Mouse (Mus musculus) limb, embryonic 14.5 days (tissue): ENCODE measurements at regions not wholly inside any gene's neighbourhood (a gene's known extent, or its start where the extent isn't known, plus 50 kb on each side); places are given as distances from the start of the nearest gene placed in this dataset.
"Not testable (repeated sequence)": the region's sequence is repeated elsewhere in the genome, so short reads cannot be mapped to it uniquely, and the experiment has no call there.

Source experiments
- ATAC-seq: fragments of 200-750 bp; cut with Nextera tagmentation; 2 replicates; pipeline ENCODE4 v1.8.0; 2017; ENCODE audit warnings: low read depth, moderate number of reproducible peaks, moderate TSS enrichment; ENCODE audit not compliant: low FRiP score
- DNase-seq: peaks from one replicate; pipeline ENCODE4 v3.0.0-alpha.2; 2015; ENCODE audit warnings: low spot score
- H3K27ac ChIP-seq: fragments of 300-500 bp; sonication (generic); replicated peaks from 2 replicates; pipeline ENCODE4 v1.5.1; 2014; ENCODE audit warnings: low read depth, mild to moderate bottlenecking, low read length, moderate library complexity, mixed read lengths
- H3K27me3 ChIP-seq: fragments of 300-500 bp; sonication (generic); 2 replicates; pipeline ENCODE4 v1.6.1; 2014; ENCODE audit warnings: low read length, mixed read lengths; ENCODE audit not compliant: control insufficient read depth, insufficient read depth
- H3K36me3 ChIP-seq: fragments of 300-500 bp; sonication (generic); 2 replicates; pipeline ENCODE4 v1.6.1; 2014; ENCODE audit warnings: mild to moderate bottlenecking, low read length, moderate library complexity, mixed read lengths; ENCODE audit not compliant: control insufficient read depth, insufficient read depth
- H3K4me1 ChIP-seq: fragments of 300-500 bp; sonication (generic); 2 replicates; pipeline ENCODE4 v1.6.1; 2014; ENCODE audit warnings: antibody characterized with exemption, low read length, mixed read lengths; ENCODE audit not compliant: control insufficient read depth, insufficient read depth
- H3K4me2 ChIP-seq: fragments of 300-500 bp; sonication (generic); replicated peaks from 2 replicates; pipeline ENCODE4 v1.6.1; 2014; ENCODE audit warnings: low read depth, mild to moderate bottlenecking, low read length, moderate library complexity; ENCODE audit not compliant: severe bottlenecking
- H3K4me3 ChIP-seq: fragments of 300-500 bp; sonication (generic); replicated peaks from 2 replicates; pipeline ENCODE4 v1.5.1; 2014; ENCODE audit warnings: low read length
- H3K9ac ChIP-seq: fragments of 300-500 bp; sonication (generic); 2 replicates; pipeline ENCODE4 v1.6.1; 2014; ENCODE audit warnings: mild to moderate bottlenecking, low read depth, low read length, moderate library complexity; ENCODE audit not compliant: severe bottlenecking
- H3K9me3 ChIP-seq: fragments of 300-500 bp; sonication (generic); 2 replicates; pipeline ENCODE4 v1.6.1; 2016; ENCODE audit warnings: low read length; ENCODE audit not compliant: control insufficient read depth
- POLR2A ChIP-seq: fragments of 200-500 bp; IDR thresholded peaks from 2 replicates; pipeline ENCODE4 v1.8.0; 2012; ENCODE audit warnings: inconsistent platforms, mild to moderate bottlenecking, moderate library complexity, borderline replicate concordance; ENCODE audit not compliant: insufficient read depth, insufficient read length; ENCODE audit errors: extremely low read depth
- WGBS: fragments of 180-500 bp; shearing (Covaris S2); extraction: QIAGEN DNeasy Blood & Tissue Kit; methylation state at CpG from one replicate; pipeline ENCODE4 v1.1.7; 2014; 5-methylcytosine and 5-hydroxymethylcytosine counted together

DNA sequence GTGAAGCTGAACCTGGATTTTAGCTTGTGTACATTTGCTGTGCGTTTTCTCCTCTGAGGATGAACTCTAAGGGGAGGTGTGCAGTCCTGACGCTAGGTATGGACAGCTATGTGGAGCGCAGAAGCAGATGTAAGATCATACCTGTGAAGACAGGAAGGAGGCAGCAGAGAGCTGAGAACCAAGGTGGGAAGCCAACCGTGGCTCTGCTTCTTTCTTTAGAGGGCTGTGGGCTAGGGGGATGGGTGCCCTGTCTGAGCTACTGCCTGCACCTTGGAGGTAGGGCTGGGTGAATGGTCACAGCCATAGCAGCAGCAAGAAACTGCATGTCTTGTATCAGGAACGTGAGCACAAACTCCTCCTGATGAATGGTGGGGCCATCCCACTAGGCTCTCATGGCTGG is 316.6 kb downstream of the Eipr1 start:
- no peaks in the 10 kb centered on the region for H3K36me3 ChIP-seq
- no peak overlapping the region for H3K27ac ChIP-seq
- H3K27me3 ChIP-seq: no peaks in the 10 kb centered on the region
- no peak overlapping the region for H3K4me2 ChIP-seq
- H3K4me3 ChIP-seq: no peak overlapping the region
- H3K4me1 ChIP-seq: no peaks in the 10 kb centered on the region
- no peak for TF ChIP-seq POLR2A
- no peak overlapping the region for H3K9ac ChIP-seq
- WGBS: 25% methylated on average over 5 of the region's 5 CpGs
- ATAC-seq (no peak), DNase-seq (peak; percentile 7)
- no peaks in the 10 kb centered on the region for H3K9me3 ChIP-seq

DNA sequence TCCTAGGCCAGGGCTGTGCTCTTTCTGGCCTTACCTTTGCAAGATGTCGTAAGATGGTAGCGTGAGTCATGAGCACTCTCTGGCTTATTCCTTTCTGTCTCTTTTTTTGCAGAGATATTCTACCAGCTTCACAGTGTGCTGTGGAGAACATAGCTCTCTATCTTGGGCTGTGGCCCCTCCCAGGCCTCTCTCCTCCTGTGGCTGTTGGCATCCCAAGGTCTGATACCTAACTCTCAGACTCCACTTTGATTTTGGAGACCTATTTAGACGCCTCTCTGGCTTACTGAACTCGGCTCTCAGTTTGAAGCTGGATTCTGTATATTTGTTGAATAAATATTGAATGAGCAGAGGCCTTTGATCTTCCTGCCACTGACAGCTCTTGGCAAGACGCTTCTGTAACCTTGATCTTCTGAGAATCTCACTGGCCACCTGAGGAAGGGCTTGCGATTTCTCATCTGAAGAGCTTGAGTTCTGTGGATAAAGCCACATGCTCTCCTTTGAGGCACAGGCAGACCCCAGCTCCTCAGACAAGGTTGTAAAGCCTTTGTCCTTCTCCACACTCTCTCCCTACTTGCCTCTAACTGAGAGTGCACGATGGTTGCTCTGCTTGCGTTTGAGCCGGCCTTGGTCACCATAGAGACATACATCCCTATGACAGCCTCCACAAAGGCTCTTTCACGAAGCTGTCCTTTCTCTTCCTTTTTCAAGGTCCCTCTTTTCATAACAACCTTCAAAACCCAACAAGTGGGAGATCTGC is 323.7 kb downstream of the Eipr1 start:
- no peaks in the 10 kb centered on the region for H3K9me3 ChIP-seq
- DNase-seq (no peak), ATAC-seq (no peak)
- no peak overlapping the region for H3K27ac ChIP-seq
- no peak overlapping the region for H3K4me2 ChIP-seq
- H3K4me3 ChIP-seq: no peak overlapping the region
- no peaks in the 10 kb centered on the region for H3K36me3 ChIP-seq
- 81% methylated on average over 10 of the region's 10 CpGs for WGBS
- H3K9ac ChIP-seq: no peak overlapping the region
- H3K27me3 ChIP-seq: no peaks in the 10 kb centered on the region
- H3K4me1 ChIP-seq: no peaks in the 10 kb centered on the region
- no peak for TF ChIP-seq POLR2A

DNA sequence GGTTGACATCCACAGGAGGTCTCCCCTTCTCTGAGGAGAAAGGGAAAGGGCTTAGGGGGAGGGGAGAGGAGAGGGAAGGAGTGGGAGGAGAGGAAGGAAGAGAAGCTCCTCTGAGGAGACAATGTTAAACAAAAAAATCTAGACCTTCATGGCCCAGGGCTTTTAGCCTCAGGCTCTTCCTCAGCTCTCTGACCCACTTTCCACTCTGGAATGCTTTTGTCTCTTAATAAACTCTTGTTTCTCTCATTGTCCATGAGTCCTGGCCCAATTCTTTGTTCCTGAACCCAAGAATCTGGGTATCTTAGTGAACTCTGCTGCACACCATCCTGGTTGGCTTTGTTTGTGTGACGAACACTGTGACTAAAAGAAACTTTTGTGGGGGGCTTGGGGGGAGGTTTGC is 325.0 kb downstream of the Eipr1 start:
- no peak overlapping the region for H3K9ac ChIP-seq
- no peaks in the 10 kb centered on the region for H3K4me1 ChIP-seq
- no peaks in the 10 kb centered on the region for H3K36me3 ChIP-seq
- 83% methylated on average over 1 of the region's 1 CpGs for WGBS
- no peak overlapping the region for H3K4me2 ChIP-seq
- no peaks in the 10 kb centered on the region for H3K27me3 ChIP-seq
- no peaks in the 10 kb centered on the region for H3K9me3 ChIP-seq
- DNase-seq (no peak), ATAC-seq (no peak)
- no peak for TF ChIP-seq POLR2A
- H3K27ac ChIP-seq: no peak overlapping the region
- no peak overlapping the region for H3K4me3 ChIP-seq

DNA sequence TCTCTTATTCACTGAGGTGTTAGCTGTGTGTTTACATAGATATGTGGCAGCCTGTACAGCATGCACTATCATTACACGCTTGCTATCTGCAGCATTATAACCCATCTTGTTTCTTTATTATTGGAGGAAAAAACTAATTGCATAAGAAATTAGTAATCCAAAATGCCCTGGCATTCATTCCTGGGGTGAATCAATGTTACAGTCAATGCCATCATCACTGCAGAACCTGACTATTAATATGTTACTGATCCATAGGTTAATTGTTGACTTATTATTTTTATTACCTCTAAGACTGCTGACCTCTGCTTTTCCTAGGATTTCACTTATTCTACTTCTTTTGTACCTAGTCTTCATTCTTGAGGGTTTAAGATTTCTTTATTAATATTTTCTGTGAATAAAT is 327.4 kb downstream of the Eipr1 start:
- WGBS: 93% methylated on average over 1 of the region's 1 CpGs
- H3K27ac ChIP-seq: no peak overlapping the region
- no peak for ATAC-seq

DNA sequence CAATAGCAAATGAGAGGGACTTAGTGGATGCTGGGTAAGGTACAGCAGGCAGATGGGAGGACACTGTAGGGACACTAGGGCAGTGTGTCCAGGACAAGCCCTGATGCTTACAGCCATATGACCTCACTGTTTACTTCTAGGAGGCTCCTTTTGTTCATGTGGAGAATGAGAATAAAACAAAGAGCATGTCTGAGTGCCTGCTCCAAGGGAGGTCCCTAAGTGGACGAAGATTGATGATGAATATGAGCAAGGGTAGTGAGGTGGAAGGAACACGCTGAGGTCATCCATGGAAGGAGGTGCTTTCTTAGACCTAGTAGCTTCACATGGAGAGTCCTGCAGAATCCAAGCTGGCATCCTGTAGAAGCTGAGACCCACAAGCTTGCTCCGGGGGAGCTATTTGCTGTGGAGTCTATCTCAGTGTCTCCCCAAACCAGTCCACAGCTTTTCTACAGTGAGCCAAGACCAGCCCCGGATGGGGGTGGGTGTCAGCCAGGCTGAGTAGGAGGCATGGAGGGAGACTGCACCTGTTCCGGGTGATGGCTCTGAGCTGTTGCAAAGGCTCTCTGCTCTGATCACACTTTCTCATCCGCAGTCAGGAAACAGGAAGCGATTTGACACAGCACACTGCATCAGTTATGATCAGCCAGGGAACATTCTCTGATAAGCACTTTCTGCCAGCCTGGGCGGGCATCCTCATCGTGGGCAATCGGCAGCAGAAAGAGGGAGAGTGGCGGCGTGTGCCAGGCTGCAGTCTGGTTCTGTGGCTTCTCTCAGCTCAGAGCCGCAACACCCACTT is 332.0 kb downstream of the Eipr1 start:
- no peak for TF ChIP-seq POLR2A
- no peak for ATAC-seq
- Histone ChIP-seq H3K4me2 (no peak overlapping the region), H3K4me1 (no peaks in the 10 kb centered on the region), H3K36me3 (no peaks in the 10 kb centered on the region), H3K4me3 (no peak overlapping the region), H3K27me3 (no peaks in the 10 kb centered on the region), H3K9ac (no peak overlapping the region), H3K9me3 (no peaks in the 10 kb centered on the region), H3K27ac (no peak overlapping the region)
- 71% methylated on average over 13 of the region's 13 CpGs for WGBS
- no peak for DNase-seq

More for the DNA sequence above, 327.4 kb downstream of the Eipr1 start:
- Histone ChIP-seq H3K9ac (no peak overlapping the region), H3K36me3 (no peaks in the 10 kb centered on the region), H3K4me2 (no peak overlapping the region), H3K9me3 (no peaks in the 10 kb centered on the region), H3K4me3 (no peak overlapping the region), H3K4me1 (no peaks in the 10 kb centered on the region), H3K27me3 (no peaks in the 10 kb centered on the region)
- no peak for TF ChIP-seq POLR2A
- DNase-seq: no peak

DNA sequence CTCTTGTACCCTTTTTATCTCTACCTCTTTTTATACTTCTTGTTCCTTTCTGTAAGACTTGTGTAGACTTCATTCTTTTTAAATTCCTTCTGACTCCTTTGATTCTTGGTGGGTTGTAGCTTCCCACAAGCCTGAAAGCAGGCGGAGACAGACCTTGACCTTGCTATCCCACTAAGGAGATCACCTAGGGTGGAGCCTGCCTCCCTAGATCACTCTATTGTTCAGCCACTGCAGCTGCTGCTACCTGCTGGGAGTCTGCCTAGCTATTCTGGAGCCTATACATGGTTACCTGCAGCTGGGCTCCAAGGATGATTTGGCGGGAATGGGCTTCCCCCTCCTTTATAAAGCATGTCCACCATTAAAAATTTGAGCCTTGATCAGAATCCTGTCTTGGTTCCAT is 335.6 kb downstream of the Eipr1 start:
- not testable (repeated sequence) for H3K36me3 ChIP-seq, H3K4me3 ChIP-seq, H3K9me3 ChIP-seq, DNase-seq, H3K9ac ChIP-seq, H3K27me3 ChIP-seq, H3K27ac ChIP-seq, H3K4me1 ChIP-seq, ATAC-seq, H3K4me2 ChIP-seq
- 63% methylated on average over 2 of the region's 2 CpGs for WGBS
